Mouse (Mus musculus) bone marrow, adult 2 months (tissue): Measurements from ENCODE around the gene Fry. TPM values are rescaled to one million over a fixed set of nuclear protein-coding genes. Genes with fewer than 3 reads are reported as not detected.

Experiments
- H3K27ac ChIP-seq: fragments of 200-500 bp; 2 replicates; pipeline ENCODE4 v1.5.1; 2012; ENCODE audit warnings: low read depth, mild to moderate bottlenecking, control low read depth, inconsistent platforms, low read length; ENCODE audit not compliant: control insufficient read depth, poor library complexity, insufficient read depth
- H3K4me1 ChIP-seq: fragments of 200-500 bp; 2 replicates; pipeline ENCODE4 v1.6.1; 2011; ENCODE audit warnings: low read length; ENCODE audit not compliant: control insufficient read depth, insufficient read depth
- H3K4me3 ChIP-seq: fragments of 200-500 bp; replicated peaks from 2 replicates; pipeline ENCODE3; 2011; ENCODE audit warnings: mild to moderate bottlenecking, low read depth, low read length, control low read depth; ENCODE audit not compliant: control insufficient read depth
- CTCF ChIP-seq: fragments of 200-500 bp; IDR thresholded peaks from 2 replicates; pipeline ENCODE4 v1.5.1; 2011; ENCODE audit warnings: low read length, control low read depth; ENCODE audit not compliant: control insufficient read depth, insufficient read depth
- POLR2A ChIP-seq: fragments of 200-500 bp; IDR thresholded peaks from 2 replicates; pipeline ENCODE4 v1.6.1; 2011; ENCODE audit warnings: low read depth, mild to moderate bottlenecking, control low read depth, low read length, borderline replicate concordance; ENCODE audit not compliant: control insufficient read depth
- WGBS: fragments of 180-500 bp; shearing (Covaris S2); methylation state at CpG from one replicate; pipeline ENCODE4 v1.1.7; 2018; 5-methylcytosine and 5-hydroxymethylcytosine counted together
- polyA plus RNA-seq: library from polyadenylated mRNA; stranded (reverse); fragments of >200 nt; gene quantifications from 2 replicates; pipeline ENCODE4 v1.2.4, GENCODE M21; 2011; ENCODE audit warnings: low replicate concordance; ENCODE audit not compliant: missing spikeins, insufficient read depth, insufficient read length

Fry gene
- polyA plus RNA-seq, 1 experiment, result 20.0 TPM

DNA sequence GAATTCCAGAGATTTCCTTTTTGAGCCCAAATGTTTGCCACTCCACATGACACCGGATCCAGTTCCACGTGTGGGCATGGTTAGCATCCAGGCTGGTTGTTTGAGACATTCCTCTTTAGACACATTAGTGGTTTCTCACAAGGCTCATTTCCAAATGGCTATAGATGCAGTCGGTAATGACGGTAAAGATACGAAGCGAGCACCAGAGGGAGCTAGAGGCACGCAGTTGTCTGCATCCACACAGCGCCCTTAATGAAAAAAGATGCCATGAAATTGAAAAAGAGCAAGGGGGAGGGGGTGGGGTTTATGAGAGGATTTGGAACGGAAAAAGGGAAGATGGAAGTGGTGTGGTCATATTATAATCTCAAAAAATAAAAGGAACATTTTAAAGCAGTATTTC lies 50.3 kb downstream of the Fry start:
- TF ChIP-seq CTCF (peak; percentile 85), POLR2A (no peak)
- H3K4me3 ChIP-seq, result no peak overlapping the region

DNA sequence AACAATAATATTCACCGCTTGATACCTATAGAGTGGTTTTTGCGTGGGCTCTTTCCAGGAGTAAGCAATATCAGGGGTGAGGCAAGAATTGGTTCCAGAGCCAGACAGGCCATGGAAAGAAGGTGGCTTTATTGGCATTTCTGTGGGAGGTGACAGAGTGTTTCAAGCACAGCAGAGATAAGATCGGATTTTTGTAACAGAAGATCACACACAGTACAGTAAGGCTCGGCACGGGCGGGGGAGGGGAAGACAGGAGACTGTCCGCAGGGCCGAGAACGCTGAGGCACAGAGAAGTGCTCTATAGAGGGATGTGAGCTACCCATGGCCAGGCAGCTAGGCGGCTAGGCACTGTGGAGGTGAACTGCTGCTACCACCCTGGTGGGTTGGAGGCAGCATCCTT lies 53.1 kb downstream of the Fry start:
- Histone ChIP-seq H3K4me3 (no peak overlapping the region), H3K4me1 (peaks cover 2% of the 10 kb centered on the region; the same call in 1 of the 2 replicates), H3K27ac (no peak overlapping the region)
- no peak for TF ChIP-seq CTCF
- 80% methylated on average over 10 of the region's 10 CpGs for WGBS

More for the DNA sequence above, 50.3 kb downstream of the Fry start:
- WGBS, result 3% methylated on average over 9 of the region's 9 CpGs
- Histone ChIP-seq H3K4me1 (no peaks in the 10 kb centered on the region; the same call in 1 of the 2 replicates), H3K27ac (no peak overlapping the region)

DNA sequence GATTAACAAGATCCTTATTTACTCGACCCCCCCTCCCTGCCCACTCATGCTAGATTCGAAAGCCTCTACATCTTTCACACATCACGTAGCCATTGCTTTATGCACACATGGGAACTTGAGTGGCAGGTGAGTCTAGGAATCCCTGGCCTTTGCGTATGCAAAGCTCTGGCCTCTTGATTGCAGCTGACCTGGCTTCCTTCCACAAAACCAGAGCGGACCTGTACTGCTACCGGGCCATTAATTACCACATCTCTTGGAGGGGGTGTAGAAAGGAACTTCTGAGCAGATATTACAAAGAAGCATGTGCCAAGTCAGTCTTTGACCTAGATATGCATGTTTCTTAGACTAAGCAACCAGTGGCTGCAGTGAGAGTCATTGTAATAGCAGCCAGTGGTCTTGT lies 55.4 kb downstream of the Fry start:
- Histone ChIP-seq H3K4me1 (peaks cover 3% of the 10 kb centered on the region; the same call in 1 of the 2 replicates), H3K27ac (no peak overlapping the region), H3K4me3 (no peak overlapping the region)
- 35% methylated on average over 6 of the region's 6 CpGs for WGBS
- TF ChIP-seq POLR2A (no peak), CTCF (no peak)

DNA sequence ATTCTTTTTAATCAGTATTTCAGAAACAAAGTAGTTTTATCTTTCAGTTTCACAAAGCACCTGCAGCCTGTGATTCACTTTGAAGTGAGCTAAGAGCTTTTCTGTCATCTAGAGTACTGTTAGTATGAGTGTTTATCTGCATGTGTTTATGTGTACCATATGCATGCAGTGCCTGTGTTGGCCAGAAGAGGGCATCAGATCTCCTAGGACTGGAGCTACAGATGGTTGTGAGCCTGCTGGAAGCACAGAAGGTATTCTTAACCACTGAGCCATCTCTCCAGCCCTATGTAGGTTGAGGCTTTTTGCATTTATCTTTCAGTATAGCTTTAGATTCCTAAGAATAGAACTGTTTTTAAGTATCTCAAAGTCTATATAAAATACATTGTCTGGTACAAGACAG lies 56.5 kb downstream of the Fry start:
- Histone ChIP-seq H3K4me3 (no peak overlapping the region), H3K27ac (no peak overlapping the region), H3K4me1 (peaks cover 6% of the 10 kb centered on the region; the same call in 1 of the 2 replicates)
- TF ChIP-seq CTCF (no peak), POLR2A (no peak)

DNA sequence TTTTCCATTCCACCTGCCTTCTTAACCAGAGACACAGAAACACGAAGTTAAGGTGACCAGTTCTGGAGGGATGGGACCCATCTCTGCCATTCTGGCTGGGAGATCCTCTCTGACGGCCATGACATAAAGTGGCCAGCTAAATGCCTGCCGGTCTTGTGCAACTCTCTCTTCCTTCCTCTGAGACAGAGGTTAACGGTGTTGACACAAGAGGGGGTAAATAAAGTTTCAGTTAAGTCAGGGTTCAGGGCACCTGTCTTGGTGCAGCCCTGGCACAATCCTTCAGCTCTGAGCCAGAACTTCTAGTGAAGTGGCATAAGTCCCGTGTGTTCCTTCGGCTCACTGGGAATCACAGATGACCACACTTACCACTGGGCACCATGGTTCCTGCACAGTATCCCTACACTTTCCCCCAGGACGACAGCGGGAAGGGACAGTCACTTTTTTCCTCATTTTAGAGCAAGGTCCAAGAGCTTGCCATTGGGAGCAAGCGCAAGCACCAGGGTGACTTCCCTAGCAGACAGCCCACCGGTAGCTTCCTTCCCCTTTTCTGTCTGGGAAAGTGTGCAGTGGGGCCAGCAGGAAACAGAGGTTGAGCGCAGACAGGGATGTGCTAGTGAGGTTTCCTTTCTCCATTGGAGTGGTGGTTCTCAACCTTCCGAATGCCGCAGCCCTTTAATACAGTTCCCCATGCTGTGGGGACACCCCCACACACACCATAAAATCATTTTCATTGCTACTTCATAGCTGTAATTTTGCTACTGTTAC lies 58.0 kb downstream of the Fry start:
- Histone ChIP-seq H3K27ac (peak overlapping the region; percentile 75), H3K4me3 (peak overlapping the region; percentile 11), H3K4me1 (peaks cover 10% of the 10 kb centered on the region)
- TF ChIP-seq CTCF (no peak), POLR2A (no peak)
- 11% methylated on average over 13 of the region's 13 CpGs for WGBS

DNA sequence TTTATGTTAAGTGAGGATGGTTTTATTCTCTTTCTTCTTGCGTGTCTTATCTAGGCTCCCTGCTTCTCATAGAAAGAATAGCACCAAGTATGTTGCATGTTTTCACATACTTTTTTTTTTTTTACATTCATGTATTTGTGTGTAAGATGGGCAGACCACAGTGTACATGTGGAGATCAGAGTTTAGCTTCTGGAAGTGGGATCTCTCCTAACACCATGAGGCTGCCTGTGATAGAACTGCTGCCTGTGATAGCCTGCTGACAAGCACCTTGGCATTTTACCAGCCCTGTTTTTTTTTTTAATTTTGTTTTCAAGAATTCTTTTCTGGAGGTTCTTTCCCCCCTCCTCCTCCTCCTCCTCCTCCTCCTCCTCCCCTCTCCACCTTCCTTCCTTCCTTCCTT lies 59.3 kb downstream of the Fry start:
- Histone ChIP-seq H3K27ac (no peak overlapping the region), H3K4me3 (no peak overlapping the region), H3K4me1 (peaks cover 10% of the 10 kb centered on the region)
- no peak for TF ChIP-seq CTCF
- no peak for TF ChIP-seq POLR2A
- 78% methylated on average over 1 of the region's 1 CpGs for WGBS

DNA sequence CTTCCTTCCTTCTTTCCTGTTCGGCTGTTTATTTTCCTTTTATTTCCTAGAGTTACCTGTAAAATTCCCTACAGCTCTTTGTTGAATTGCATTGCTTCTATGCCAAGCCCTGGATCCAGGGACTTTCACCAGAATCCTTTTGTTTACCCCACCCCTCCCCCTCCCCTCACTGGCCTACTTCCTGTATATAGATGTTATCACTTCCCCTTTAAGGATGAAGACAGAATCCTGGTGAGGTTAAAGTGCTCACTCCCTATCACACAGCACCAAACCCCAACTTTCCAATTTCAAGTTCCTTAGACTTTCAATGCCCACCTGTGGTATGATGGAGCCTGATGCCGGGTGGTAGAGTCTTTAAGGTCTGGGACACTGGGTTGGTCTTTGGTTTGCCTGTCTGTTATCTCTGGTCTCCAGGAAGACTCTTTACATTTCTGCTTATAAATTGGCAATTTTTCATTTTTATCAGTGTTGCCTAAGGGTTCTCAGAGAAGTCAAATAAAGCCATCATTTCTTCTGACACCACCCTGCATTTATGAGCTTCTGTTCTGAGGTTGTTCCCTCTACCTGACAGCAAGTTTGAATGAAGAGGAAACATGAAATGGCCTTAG lies 59.9 kb downstream of the Fry start:
- peak overlapping the region; percentile 26; the same call in 1 of the 2 replicates for H3K27ac ChIP-seq
- 42% methylated on average over 2 of the region's 2 CpGs for WGBS
- peaks cover 10% of the 10 kb centered on the region for H3K4me1 ChIP-seq
- no peak overlapping the region for H3K4me3 ChIP-seq
- TF ChIP-seq CTCF (no peak), POLR2A (no peak)

DNA sequence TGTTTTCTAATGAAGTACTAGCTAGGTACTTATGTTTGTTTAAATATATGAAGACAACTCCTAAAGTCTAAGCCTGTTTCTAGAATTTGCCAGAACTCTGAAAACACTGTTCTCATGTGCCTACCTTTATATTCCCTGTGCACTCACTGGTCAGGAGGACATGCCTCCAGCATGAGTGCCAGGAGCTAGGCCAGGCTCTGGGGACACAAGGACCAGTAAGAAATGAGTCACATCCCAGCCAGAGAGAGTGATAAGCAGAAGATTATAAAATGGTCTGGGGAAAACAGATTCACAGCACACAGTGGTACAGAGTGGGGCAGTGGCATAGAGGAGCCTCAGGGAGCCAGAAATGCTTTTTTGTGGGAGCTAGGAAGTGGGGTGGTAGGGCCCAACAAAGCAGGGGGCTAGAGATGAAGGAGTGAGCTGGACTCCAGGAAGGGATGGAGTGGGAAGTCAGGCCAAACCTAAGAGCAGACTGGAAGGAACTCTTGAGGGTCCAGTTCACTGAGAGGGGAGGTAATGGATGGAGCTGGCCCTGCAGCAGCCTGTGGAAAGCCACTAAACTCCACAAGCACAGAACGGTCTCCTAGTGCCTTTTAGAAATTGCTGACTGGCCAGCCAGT lies 62.7 kb downstream of the Fry start:
- WGBS, result 73% methylated on average over 1 of the region's 1 CpGs
- Histone ChIP-seq H3K4me3 (no peak overlapping the region), H3K27ac (no peak overlapping the region; the same call in 1 of the 2 replicates), H3K4me1 (peaks cover 8% of the 10 kb centered on the region)
- TF ChIP-seq CTCF (no peak), POLR2A (no peak)

DNA sequence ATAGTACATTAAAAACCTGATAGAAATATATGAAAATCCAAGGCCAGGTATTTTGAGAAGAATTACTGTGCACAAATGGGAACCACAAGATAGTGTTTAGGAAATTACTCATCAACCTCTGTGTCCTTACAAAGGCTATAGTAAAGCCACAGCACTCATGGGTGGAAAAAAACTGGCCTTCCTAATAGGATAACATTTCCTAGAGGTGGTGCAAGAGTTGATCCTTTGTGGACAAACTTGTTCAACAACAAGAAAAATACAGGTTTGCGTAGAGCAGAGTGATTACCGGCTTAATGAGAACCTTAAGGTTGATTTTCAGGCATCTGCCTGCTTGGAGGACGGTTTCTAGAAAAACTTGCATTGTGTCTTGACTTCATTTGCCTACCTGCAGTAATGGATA lies 66.5 kb downstream of the Fry start:
- WGBS, result 86% methylated on average over 3 of the region's 3 CpGs
- no peak overlapping the region for H3K27ac ChIP-seq
- TF ChIP-seq CTCF, result no peak
- TF ChIP-seq POLR2A, result no peak
- peaks cover 4% of the 10 kb centered on the region for H3K4me1 ChIP-seq
- no peak overlapping the region for H3K4me3 ChIP-seq
